Mouse (Mus musculus): ENCODE measurements around the gene Actr3.

DNA sequence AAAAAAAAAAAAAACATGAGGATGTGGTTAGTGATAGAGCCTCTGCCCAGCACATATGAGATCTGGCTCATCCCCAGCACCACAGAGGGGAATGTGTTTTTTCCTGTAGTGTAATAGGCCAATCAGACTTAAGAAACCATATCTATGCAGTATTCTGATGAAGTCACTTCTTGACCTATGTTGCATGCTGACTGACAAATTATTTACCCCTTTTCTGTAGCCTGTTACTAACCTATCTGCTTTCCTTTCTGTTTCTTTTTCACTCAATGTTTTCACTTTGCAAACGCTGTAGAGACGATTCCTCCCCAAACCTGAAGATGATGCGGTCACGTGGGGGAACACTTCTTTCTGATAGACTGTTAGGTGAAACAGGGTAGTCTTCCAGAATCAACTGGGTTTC, 32.4 kb upstream of the Actr3 start:
- TF ChIP-seq CTCF (IDR thresholded peaks at IDR 0.05; ENCODE audit: low read depth) (no peak), EP300 (IDR thresholded peaks at IDR 0.05; ENCODE audit: low read depth) (no peak)

Measured in liver, embryonic 14.5 days (tissue).